Mouse (Mus musculus): ENCODE data around the gene Stpg3. TPM values are rescaled to one million over a fixed set of nuclear protein-coding genes. Genes with fewer than 3 reads are reported as not detected.

Stpg3 gene
- total RNA-seq, 2 experiments from 2014 or later, result not detected

- ATAC-seq (replicated peaks; ENCODE audit: low FRiP score, poor library complexity, severe bottlenecking), result no peak
Measured at GRCm38 (mm10) chr2:25183336-25183735, 31.1 kb downstream of the Stpg3 start.

- ATAC-seq (replicated peaks; ENCODE audit: low FRiP score, poor library complexity, severe bottlenecking), result no peak
Measured at GRCm38 (mm10) chr2:25182664-25183063, 31.8 kb downstream of the Stpg3 start.

DNA sequence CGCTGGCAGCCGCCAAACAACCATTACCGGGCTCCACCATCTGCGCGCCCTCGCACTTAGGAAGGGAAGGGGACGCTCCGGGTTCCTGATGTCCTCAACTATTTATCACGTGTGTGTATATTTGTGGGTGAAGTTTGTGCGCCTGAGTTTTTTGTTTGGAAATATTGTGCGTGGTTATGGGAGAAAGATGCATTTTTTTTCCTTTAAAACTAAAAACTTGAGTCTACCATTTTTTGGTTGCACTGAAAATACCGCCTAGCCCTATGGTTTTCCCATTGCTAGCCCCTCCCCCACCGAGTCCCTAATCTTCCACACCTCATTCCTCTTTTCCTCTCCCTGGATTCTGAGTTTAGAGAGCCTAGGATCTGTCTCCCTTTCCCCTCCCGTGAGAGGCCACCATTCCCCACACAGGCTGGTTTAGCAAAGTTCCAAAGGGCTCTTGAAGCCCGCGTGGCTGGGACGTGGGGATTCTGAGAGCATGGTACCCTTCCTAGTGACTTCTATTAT is 32.5 kb downstream of the Stpg3 start:
- no peak; the same call in 1 of the 2 replicates for ATAC-seq (replicated peaks; ENCODE audit: low FRiP score, poor library complexity, severe bottlenecking)

DNA sequence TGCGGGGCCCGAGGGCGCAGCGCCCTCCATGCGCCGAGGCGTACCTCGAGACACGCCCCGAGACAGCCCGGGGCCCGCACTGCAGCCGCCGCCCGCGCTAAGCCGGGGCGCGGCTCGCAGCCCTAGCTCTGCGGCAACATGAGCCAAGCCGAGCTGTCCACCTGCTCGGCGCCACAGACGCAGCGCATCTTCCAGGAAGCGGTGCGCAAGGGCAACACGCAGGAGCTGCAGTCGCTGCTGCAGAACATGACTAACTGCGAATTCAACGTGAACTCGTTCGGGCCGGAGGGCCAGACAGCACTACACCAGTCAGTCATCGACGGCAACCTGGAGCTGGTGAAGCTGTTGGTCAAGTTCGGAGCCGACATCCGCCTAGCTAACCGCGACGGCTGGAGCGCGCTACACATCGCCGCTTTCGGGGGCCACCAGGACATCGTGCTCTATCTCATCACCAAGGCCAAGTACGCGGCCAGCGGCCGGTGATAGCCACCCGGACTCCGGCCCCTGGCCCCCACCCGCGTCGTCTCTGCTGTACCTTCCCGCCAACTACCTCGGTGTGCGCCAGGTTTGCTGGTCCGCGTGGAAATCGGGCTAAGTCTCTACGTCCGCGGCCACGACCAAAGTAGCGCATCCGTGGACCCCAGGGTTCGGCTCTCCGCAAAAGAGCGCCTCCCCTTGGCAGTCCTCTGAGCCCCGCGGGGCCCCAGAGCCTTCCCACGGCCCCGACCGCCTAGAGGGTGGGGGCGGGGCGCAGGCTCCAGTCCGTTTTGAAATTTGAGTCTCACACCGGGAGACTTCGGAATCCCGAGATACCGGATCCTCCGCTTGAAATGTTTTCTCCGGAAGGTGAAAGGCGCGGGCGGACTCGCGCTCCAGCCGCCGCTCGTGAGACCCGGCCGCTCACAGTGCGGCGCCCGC is 33.2 kb downstream of the Stpg3 start:
- peak; percentile 75 for ATAC-seq (replicated peaks; ENCODE audit: low FRiP score, poor library complexity, severe bottlenecking)

- ATAC-seq (replicated peaks; ENCODE audit: low FRiP score, poor library complexity, severe bottlenecking), result peak; percentile 61
Measured at GRCm38 (mm10) chr2:25180478-25180903, 33.9 kb downstream of the Stpg3 start, which contains the start of gene Nrarp. Gene Nrarp (plus strand): TSS chr2:25180758.

DNA sequence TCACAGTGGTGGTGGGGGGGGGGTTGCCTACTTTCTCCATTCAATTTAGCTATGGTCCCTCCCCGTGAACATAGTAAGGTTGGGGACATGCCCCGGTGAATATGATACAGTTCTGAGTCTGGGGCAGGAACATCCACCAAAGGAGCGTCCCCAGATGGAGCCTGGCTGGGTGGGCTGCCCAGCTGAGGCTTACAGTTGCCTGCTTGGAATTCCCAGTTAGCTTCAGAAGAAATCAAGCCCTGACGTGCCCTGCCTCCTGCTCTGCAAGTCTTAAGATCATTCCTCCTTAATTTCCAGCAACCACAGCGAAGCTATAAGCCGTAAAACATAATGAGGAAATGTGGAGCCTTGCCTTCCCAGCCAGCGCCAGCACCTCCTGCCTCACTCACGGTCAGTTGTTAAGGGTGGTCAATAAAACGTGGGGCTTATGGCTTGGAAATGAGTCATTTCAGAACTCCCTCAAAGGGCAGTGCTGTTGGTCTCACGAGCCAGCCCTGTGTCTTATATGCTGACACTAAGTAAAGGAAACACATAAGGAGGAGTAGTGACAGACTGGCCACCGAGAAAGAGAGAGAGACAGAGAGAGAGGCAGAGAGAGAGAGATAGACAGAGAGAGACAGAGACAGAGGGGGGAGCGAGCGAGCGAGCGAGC is 34.7 kb downstream of the Stpg3 start:
- no peak for ATAC-seq (replicated peaks; ENCODE audit: low FRiP score, poor library complexity, severe bottlenecking)

- no peak for ATAC-seq (replicated peaks; ENCODE audit: low FRiP score, poor library complexity, severe bottlenecking)
Measured at GRCm38 (mm10) chr2:25178285-25178972, 36.0 kb downstream of the Stpg3 start.

DNA sequence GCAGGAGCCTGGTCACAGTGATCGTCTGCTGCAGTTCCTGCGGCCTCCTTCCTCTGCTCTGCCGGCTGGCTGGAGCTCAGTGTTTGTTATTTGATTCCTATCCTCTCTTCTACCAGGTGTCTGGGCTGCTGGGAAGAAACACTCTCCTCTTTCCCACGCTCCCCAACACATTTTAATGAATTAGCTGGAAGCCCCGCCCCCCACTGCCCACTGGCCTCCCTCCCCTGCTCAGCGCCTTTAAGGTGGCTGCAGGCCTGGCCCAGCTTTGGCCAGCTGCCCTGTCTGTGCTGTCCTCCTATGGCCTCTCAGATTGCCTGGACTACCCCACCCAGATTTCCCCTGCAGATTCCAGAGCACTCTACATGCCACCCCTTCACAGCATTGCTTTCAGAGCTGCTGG is 36.8 kb downstream of the Stpg3 start:
- ATAC-seq (replicated peaks; ENCODE audit: low FRiP score, poor library complexity, severe bottlenecking), result no peak

- no peak for ATAC-seq (replicated peaks; ENCODE audit: low FRiP score, poor library complexity, severe bottlenecking)
Measured at GRCm38 (mm10) chr2:25177076-25177475, 37.4 kb downstream of the Stpg3 start.

DNA sequence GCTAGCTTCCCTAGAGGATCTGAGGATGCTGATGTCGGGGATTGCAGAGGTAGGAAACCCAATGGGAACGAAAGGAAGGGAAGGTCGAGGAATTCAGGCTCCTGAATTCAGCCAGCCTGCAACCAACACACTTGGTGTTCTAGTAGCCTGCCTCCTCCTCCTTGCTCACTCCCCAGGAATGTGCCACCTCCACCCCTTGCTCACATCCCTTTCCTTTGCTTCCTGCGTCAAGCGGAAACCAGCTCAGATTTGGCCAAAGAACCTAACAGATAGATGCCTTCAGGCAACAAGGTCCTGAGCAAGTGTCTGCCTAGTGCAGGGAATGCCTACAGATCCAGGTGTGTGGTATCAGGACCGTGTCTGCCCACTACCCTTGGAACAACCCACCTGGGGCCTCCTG is 37.9 kb downstream of the Stpg3 start:
- ATAC-seq (replicated peaks; ENCODE audit: low FRiP score, poor library complexity, severe bottlenecking), result no peak

DNA sequence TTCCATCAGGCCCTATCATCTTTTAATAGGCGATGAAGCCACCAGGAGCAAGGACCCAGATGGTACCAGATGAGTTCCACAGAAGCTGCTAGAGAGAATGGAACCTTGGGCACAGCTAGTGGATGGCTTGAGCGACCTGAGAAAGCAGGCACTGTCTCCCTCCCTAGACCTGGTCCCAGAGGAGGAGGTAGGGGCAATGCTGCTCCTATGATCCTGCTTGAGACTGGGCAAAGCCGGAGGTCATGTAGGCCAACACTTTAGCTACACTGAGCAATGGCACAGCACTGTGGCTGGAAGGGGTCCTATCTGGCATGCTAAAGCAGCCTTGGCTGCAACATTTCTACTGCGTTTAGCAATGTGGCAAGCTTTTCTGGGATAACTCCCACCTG is 38.8 kb downstream of the Stpg3 start:
- no peak for ATAC-seq (replicated peaks; ENCODE audit: low FRiP score, poor library complexity, severe bottlenecking)

GRCm38 (mm10) chr2:25174866-25175689 is 39.4 kb downstream of the Stpg3 start:
- no peak for ATAC-seq (replicated peaks; ENCODE audit: low FRiP score, poor library complexity, severe bottlenecking)

DNA sequence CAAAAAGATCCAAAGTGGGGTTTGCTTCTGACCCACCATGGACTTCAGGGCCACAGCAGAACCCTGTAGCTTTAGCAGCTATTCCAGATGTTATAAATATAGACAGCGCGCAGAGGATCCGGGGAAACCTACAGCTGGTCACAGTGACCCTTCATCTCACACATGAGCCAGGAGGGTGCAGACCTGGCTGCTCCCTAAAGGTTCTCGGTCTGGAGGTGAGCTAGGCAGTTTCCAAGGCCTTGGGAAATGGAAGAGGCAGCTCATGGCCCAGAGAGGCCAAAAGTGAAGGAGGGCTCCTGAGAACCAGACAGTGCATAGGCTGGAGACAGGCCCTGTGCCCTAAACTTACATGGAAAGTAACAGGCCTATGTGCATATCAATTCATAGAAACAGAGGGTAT is 40.6 kb downstream of the Stpg3 start:
- no peak for ATAC-seq (replicated peaks; ENCODE audit: low FRiP score, poor library complexity, severe bottlenecking)

DNA sequence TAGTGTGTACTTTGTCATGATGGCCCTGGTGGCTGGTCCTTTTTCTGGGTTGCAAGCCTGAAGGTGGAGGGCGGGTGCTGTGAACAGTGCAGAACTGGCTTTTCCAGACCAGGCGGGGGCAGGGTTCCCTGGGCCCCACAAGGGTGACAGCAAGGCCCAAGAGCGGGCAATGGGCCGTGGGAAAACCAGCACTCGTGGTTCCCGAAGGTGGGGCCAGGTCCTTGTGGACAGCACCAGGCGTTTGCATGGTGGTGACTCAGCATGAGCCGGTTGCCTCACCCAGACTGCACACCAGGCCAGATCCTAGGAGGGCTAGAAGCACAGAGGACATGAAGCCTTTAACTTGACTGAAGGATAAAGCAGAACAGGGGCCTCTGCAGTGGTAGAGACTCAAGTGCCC is 41.8 kb downstream of the Stpg3 start:
- no peak for ATAC-seq (replicated peaks; ENCODE audit: low FRiP score, poor library complexity, severe bottlenecking)

- no peak for ATAC-seq (replicated peaks; ENCODE audit: low FRiP score, poor library complexity, severe bottlenecking)
Measured at GRCm38 (mm10) chr2:25171769-25172153, 42.7 kb downstream of the Stpg3 start.

GRCm38 (mm10) chr2:25171101-25171768 is 43.2 kb downstream of the Stpg3 start:
- no peak for ATAC-seq (replicated peaks; ENCODE audit: low FRiP score, poor library complexity, severe bottlenecking)

GRCm38 (mm10) chr2:25170326-25171100 is 43.9 kb downstream of the Stpg3 start:
- ATAC-seq (replicated peaks; ENCODE audit: low FRiP score, poor library complexity, severe bottlenecking), result no peak

DNA sequence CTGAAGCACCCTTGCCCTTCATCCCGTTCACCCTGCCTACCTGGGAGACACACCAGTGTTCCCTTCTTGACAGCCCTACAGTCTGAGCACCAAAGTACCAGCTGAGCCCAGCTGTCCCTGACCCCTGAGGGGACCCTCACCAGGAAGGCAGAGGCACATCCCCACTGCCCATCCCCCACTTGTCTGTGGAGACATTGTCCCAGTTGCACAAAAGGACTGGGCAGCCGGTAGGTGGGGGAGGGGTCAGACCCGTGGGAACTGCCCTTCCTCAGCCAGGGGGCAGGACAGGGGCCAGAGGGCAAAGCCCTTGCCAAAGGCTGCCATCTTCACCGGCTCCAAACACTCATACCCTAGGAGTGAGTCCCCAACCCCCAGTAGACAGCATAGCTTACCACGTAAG is 44.7 kb downstream of the Stpg3 start:
- no peak for ATAC-seq (replicated peaks; ENCODE audit: low FRiP score, poor library complexity, severe bottlenecking)
